Mouse (Mus musculus) ES-E14 (cell line): Measurements from ENCODE around the gene Rhbdd1.

ENCODE experiments used
- HCFC1 ChIP-seq: IDR thresholded peaks from 2 replicates; pipeline ENCODE4 v1.6.1; 2012; ENCODE audit warnings: low read length, inconsistent platforms, borderline replicate concordance; ENCODE audit not compliant: insufficient read depth
- MAFK ChIP-seq: IDR thresholded peaks from 2 replicates; pipeline ENCODE4 v1.6.1; 2014; ENCODE audit warnings: mild to moderate bottlenecking, low read depth, low read length, inconsistent platforms; ENCODE audit not compliant: insufficient read depth
- ZNF384 ChIP-seq: IDR thresholded peaks from 2 replicates; pipeline ENCODE4 v1.6.1; 2012; ENCODE audit warnings: low read depth, low read length, inconsistent platforms

DNA sequence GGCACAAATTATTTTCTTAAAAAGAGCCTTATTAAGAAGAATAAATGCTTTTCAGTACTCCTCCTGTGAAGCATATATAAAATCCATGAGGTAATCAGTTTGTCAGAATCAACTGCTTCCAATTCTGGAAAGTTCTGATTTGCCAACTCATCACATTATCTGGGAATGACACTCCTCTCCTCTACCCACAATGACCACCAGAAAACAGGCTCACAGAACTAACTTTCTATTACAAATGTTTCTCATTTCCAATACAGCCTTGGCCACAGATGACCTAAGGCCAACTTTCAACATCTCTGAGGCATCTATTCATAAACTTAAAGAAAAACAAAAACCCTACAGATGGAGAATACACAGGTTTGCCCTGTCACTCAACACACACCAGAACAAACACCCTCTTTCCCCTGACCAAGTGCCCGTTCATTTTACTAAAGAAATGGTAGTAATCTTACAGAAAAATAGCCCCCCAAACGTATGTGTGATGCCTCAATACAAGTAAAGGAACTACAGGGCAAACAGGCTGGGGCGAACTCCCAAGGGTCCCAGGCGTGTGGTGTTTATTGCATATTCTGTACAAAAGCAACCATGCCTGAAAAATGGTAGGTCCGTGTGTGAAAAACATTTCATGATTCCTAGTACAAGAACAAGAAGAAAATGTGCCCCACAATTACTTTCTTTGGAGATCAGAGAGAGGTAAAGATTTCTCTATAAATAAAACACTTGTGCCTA, 30.6 kb upstream of the Rhbdd1 start:
- TF ChIP-seq MAFK (no peak), ZNF384 (no peak), HCFC1 (no peak)
